Mouse (Mus musculus) right cerebral cortex, adult 18-20 months (tissue): ENCODE data around the gene Draxin.

Source experiments
- DNase-seq: peaks from one replicate; pipeline ENCODE4 v3.0.0; 2022; ENCODE audit warnings: mixed read lengths

The Draxin gene

GRCm38 (mm10) chr4:148082257-148083044, 48.0 kb downstream of the Draxin start:
- DNase-seq = no peak

GRCm38 (mm10) chr4:148081201-148081600, 49.3 kb downstream of the Draxin start:
- DNase-seq = no peak

DNA sequence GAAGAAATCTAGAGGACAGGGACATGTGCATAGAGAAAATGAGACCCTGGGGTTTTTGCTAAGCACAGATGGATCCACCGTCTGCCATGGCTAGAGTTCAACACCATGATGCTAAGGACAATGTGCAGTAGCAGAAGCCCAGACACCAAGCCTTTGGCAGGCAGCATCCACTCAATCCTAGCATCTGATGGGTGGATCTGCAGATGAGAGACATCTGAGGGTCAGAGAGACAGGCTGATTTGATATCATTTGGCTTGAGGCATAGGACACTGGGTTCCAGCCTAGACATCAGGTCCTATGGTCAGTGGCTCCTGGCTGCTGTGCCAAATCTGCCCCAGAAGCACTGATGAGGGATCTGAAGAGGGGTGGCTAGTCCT, 49.9 kb downstream of the Draxin start:
- DNase-seq = no peak

DNA sequence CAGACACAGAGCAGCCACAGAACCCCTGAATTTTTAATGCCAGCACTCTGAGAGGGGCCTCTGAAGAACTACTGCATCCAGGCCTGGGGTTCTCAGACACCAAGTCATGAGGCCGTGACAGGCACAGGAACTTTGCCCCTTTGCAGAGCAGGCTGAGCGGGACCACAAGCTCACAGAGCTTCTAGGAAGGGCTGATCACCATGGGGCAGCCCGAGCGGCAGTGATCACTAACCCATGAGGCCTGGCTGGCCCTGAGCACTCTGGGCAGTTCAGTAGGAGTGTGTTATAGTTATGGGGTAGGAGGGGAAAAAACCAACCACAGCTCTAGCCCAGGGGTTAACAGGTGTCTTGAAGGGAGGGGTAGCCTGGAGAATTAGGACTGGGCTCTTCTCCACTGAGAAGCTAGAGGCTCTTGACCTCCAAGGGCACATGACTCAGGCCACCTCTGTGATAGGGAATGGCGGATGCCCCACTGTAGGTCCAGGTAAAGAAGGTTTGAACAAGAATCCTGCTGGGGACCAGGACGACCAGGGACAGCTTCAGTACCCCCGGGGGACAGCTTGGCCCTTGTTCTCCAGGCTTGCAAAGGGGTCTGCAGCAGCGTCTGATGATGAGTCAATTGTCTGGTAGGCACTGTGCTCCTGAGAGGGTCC, 50.4 kb downstream of the Draxin start:
- DNase-seq = no peak

DNA sequence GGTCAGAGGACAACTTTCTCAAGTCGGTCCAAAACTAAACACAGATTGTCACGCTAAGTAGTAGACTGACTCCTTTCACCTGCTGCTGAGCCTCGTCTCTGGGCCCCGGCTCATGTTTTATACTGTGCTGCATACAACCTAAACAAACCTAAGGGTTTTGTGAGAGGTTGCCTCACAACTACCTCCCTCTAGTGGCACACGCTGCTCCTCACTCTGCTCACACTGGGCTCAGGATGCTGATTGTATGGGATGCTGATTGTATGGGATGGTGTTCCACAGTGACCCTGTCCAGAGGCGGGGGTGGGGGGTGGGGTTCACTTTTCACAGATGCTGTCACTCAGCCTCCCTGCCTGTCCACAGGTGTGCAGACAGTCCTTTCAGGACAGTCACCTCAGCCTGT, 51.3 kb downstream of the Draxin start:
- DNase-seq = no peak

DNA sequence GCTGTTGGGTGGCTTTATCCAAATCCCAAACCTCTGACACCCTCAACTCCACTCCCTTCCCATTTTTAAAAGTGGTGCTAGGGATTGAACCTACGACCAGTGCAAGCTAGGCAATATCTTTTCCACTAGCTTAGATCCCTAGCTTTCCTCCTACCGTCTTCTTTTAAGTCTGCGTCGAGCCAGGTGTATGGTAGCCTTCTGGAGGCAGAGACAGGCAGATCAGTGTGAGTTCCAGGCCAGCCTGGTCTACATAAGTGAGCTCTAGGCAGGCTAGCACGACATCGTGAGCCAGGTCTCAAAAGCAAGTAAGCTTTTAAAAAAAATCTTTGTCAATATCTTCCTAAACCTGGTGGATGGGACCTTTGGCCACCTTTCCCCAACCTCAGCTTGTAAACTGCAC, 54.6 kb downstream of the Draxin start:
- no peak for DNase-seq

DNA sequence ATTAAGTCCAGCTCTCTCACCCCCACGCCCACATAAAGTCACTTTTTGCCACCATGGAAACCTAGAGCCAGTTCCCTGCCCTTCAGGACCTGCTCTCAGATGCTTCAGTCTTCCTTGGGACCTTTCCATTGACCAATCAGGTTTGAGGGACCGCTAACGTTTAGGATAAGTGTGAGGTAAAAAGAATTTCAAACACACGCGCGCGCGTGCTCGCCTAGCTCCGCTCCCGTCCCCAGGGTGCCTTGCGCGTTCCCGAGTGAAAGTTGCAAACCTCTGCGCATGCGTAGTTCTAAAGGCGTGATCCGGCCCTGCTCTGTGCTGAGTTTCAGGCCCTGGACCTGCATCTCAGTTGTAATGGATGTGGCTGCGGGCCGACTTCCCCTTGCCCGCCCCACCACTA, 55.2 kb downstream of the Draxin start:
- peak; percentile 71 for DNase-seq

GRCm38 (mm10) chr4:148074521-148075189, 55.8 kb downstream of the Draxin start:
- DNase-seq = no peak

GRCm38 (mm10) chr4:148071508-148071907, 59.0 kb downstream of the Draxin start:
- DNase-seq = no peak

DNA sequence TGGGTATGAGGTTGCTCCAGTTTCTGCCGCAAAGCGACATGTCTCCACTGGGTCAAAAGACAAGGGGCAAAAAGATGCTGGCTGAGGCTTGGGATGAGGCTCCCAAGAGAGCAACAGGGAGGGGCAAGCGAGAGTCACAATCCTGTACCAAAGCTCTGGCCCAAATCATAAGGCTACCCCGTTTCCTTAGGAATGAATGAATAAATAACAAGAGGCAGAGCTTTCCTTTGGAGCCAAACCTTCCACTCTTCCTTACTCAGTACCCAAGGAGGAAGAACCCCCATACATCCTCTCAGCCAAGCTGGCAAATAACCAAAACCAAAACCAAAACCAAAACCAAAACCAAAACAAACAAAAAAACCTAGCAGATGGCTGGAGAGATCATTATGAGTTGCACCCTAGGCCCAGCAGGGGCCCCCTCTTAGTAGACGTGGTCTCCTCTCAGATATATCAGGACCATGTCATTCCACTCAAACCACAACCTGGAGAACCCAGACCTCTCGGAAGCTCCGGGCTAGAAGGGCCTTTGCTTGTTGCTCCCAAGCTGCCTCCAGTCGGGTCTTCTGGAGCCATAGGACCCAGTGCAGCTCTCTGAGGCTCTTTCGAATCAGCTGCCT, 60.8 kb downstream of the Draxin start:
- no peak for DNase-seq

- no peak for DNase-seq
Measured at GRCm38 (mm10) chr4:148067346-148067745, 63.2 kb downstream of the Draxin start.

GRCm38 (mm10) chr4:148066401-148066744, 64.1 kb downstream of the Draxin start:
- no peak for DNase-seq

GRCm38 (mm10) chr4:148065702-148066400, 64.6 kb downstream of the Draxin start:
- DNase-seq = no peak

DNA sequence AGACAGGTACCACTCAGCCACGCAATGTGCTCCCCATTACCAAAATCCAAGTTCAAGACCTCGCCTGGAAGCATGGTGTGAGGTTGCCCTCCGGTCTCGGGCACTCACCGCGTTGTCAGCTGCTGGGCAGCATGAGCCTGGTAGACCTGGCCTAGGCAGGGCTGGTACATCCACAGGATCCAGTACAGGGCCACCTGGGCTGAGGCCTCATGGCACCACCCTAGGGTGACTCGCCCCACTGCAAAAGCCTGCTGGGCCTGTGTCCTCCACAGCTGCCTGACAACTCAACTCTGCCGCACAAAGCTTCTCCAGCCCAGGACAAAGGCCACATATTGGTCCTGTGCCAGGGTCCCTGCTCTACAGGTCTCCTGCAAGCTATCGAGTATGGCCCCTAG, 69.4 kb downstream of the Draxin start:
- DNase-seq = no peak

- DNase-seq = no peak
Measured at GRCm38 (mm10) chr4:148060120-148061085, 70.1 kb downstream of the Draxin start.

GRCm38 (mm10) chr4:148058993-148059392, 71.5 kb downstream of the Draxin start:
- no peak for DNase-seq

DNA sequence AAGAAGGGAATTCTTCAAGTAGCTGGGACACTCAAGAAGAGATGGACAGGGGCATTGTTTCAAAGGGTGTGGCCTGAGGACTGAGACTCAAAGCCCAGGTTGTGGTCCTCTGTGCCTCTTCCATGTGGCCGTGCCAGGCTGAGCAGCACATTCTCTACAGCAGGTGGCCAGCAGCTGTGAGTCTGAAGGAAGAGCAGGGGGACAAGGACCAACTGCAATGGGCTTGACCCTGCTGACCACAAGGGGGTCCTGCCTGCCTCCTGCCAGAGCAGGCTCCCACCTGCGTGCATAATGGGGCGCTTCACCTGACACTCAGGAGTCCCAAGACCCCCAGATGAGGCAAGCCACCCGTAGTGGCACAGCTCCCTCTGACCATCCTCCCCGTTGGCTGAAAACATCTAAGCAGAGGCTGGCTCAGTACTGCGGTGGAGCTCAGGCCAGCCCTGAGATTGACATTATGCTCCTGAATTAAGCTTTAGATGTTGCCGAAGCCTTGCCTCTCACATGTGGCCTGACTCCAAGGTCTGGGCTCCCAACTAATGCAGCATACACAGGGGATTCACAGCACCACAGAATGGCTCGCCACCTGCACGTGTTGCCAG, 72.2 kb downstream of the Draxin start:
- DNase-seq = no peak

DNA sequence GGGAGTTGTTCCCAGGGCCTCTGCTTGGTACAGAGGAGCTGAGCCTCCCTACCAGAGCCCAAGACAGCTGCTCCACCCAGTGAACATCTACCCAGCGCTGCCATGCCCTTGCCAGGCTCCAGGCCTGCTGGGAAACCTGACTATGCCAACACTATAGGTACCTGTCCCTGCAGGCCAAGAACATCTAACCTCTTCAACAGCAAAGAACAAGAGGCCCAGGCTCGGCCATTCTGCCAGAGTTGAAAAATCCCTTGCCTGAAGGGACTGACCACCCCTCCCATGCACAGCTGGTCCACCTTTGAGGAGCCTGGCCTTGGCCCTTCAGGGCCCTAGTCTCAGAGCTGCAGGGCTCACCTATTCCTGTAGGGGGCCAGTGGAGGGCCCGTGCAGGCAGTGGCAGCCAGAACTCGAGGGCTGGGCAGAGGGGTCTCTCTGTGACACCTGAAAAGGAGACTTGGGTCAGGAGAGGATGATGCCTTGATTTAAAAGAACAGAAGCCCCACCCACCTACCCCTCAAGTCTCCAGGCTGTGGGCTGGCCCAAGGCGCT, 72.8 kb downstream of the Draxin start:
- no peak for DNase-seq

GRCm38 (mm10) chr4:148056801-148057200, 73.7 kb downstream of the Draxin start:
- DNase-seq = no peak

DNA sequence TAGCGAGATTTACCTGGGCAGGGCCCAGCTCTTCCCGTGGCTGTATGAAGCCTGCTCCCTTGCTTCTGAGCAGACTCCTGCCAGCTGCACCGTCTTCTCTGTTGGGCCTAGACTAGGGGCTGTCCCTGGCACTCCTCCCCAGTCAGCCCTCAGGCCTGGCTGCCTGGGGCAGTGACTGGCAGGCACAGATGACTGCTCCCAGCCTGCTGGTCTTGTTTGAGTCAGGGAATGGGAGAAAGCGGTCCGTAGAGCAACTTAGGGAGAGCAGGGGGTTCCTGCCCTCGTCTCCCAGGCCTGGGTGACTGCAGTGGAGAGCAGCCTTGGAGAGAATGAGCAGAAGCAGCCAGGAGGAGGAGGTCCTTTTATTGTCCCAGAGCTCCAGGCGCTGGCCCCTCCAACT, 74.3 kb downstream of the Draxin start:
- no peak for DNase-seq
